Mouse (Mus musculus) cerebellum, adult (tissue): ENCODE results near the gene Hoxa2.

Experiments used
- ATAC-seq: cut with Nextera tagmentation; 2 replicates; pipeline ENCODE4 v1.9.2; 2017; ENCODE audit warnings: mild to moderate bottlenecking, moderate library complexity, mixed read lengths; ENCODE audit not compliant: insufficient number of reproducible peaks, low FRiP score, low TSS enrichment

The Hoxa2 gene

GRCm38 (mm10) chr6:52152226-52153193, 12.1 kb downstream of the Hoxa2 start:
- ATAC-seq, result no peak

- ATAC-seq, result no peak
Measured at GRCm38 (mm10) chr6:52151571-52151970, 13.1 kb downstream of the Hoxa2 start.

- ATAC-seq, result no peak
Measured at GRCm38 (mm10) chr6:52150401-52150966, 14.1 kb downstream of the Hoxa2 start.

- ATAC-seq, result no peak
Measured at GRCm38 (mm10) chr6:52139115-52139514, 25.5 kb downstream of the Hoxa2 start.

- no peak for ATAC-seq
Measured at GRCm38 (mm10) chr6:52138576-52138975, 26.1 kb downstream of the Hoxa2 start.

GRCm38 (mm10) chr6:52137841-52138535, 26.6 kb downstream of the Hoxa2 start:
- ATAC-seq, result no peak

GRCm38 (mm10) chr6:52123673-52124072, 41.0 kb downstream of the Hoxa2 start:
- ATAC-seq, result no peak

- ATAC-seq, result no peak
Measured at GRCm38 (mm10) chr6:52121173-52121572, 43.5 kb downstream of the Hoxa2 start.

- no peak for ATAC-seq
Measured at GRCm38 (mm10) chr6:52118903-52119635, 45.6 kb downstream of the Hoxa2 start.

GRCm38 (mm10) chr6:52115899-52116298, 48.7 kb downstream of the Hoxa2 start:
- ATAC-seq, result no peak
